Mouse (Mus musculus) liver, embryonic 14.5 days (tissue): ENCODE data around the gene Flii.

Source experiments
- CTCF ChIP-seq: IDR thresholded peaks from 2 replicates; pipeline ENCODE4 v1.5.1; 2016; ENCODE audit warnings: antibody characterized with exemption, low read depth, control low read depth
- EP300 ChIP-seq: IDR thresholded peaks from 2 replicates; pipeline ENCODE4 v1.6.1; 2016; ENCODE audit warnings: antibody characterized with exemption, low read depth

- TF ChIP-seq EP300 = no peak
- TF ChIP-seq CTCF = no peak
Measured at GRCm38 (mm10) chr11:60761681-60762080, 34.6 kb upstream of the Flii start.
